Mouse (Mus musculus) brain, embryonic 18.5 days (tissue): ENCODE results near the gene Abhd8.

ENCODE experiments used
- DNase-seq: peaks from one replicate; pipeline ENCODE4 v3.0.0-alpha.2; 2012; ENCODE audit warnings: low read depth, low spot score

Gene Abhd8

GRCm38 (mm10) chr8:71463188-71464033 is at the start of gene Abhd8:
Gene Abhd8, minus strand, starts transcription at chr8:71463655.
- DNase-seq: peak; percentile 92

- no peak for DNase-seq
These were observed 48.2 kb upstream of the Abhd8 start, which contains the start of gene Plvap for GRCm38 (mm10) chr8:71511644-71512043. Gene Plvap, minus strand, starts transcription at chr8:71511752.

GRCm38 (mm10) chr8:71509316-71509715 is 45.9 kb upstream of the Abhd8 start:
- DNase-seq: no peak

- no peak for DNase-seq
These were observed 44.2 kb upstream of the Abhd8 start for GRCm38 (mm10) chr8:71507589-71508104.

- DNase-seq: no peak
These were observed 42.5 kb upstream of the Abhd8 start for GRCm38 (mm10) chr8:71505979-71506378.

- no peak for DNase-seq
These were observed 41.9 kb upstream of the Abhd8 start for GRCm38 (mm10) chr8:71505326-71505725.

- no peak for DNase-seq
These were observed 40.9 kb upstream of the Abhd8 start for GRCm38 (mm10) chr8:71504349-71504748.

- no peak for DNase-seq
These were observed 35.6 kb upstream of the Abhd8 start for GRCm38 (mm10) chr8:71498816-71499690.

- no peak for DNase-seq
These were observed 34.5 kb upstream of the Abhd8 start for GRCm38 (mm10) chr8:71497881-71498501.

GRCm38 (mm10) chr8:71497077-71497645 is 33.7 kb upstream of the Abhd8 start:
- DNase-seq: no peak

GRCm38 (mm10) chr8:71496481-71496880 is 33.0 kb upstream of the Abhd8 start:
- DNase-seq: no peak

GRCm38 (mm10) chr8:71495811-71496210 is 32.4 kb upstream of the Abhd8 start:
- no peak for DNase-seq

- DNase-seq: no peak
These were observed 31.6 kb upstream of the Abhd8 start for GRCm38 (mm10) chr8:71495039-71495438.

- peak; percentile 86 for DNase-seq
These were observed 25.0 kb upstream of the Abhd8 start for GRCm38 (mm10) chr8:71488454-71488853.

GRCm38 (mm10) chr8:71487691-71488445 is 24.4 kb upstream of the Abhd8 start, which contains the start of gene Gtpbp3:
Gene Gtpbp3, plus strand, starts transcription at chr8:71488103.
- no peak for DNase-seq

GRCm38 (mm10) chr8:71486136-71486529 is 22.7 kb upstream of the Abhd8 start:
- no peak for DNase-seq

GRCm38 (mm10) chr8:71485142-71486135 is 22.0 kb upstream of the Abhd8 start, which contains the start of gene Ano8:
Gene Ano8, minus strand, starts transcription at chr8:71485963.
- peak; percentile 87 for DNase-seq

- DNase-seq: no peak
These were observed 21.3 kb upstream of the Abhd8 start for GRCm38 (mm10) chr8:71484736-71485135.

- DNase-seq: no peak
These were observed 20.5 kb upstream of the Abhd8 start for GRCm38 (mm10) chr8:71483932-71484331.
